Mouse (Mus musculus) myocyte (in vitro differentiated cells): ENCODE results near the gene Pja2. TPM values are rescaled to one million over a fixed set of nuclear protein-coding genes. Genes with fewer than 3 reads are reported as not detected.

Source experiments
- H3K27me3 ChIP-seq: one replicate; pipeline ENCODE4 v1.6.1; 2011; ENCODE audit not compliant: control insufficient read depth, insufficient read depth, insufficient read length
- H3K36me3 ChIP-seq: one replicate; pipeline ENCODE4 v1.6.1; 2011; ENCODE audit not compliant: control insufficient read depth, insufficient read depth
- H3K4me2 ChIP-seq: one replicate; pipeline ENCODE4 v1.6.1; 2011; ENCODE audit warnings: low read depth, control low read depth
- H3K4me3 ChIP-seq: one replicate; pipeline ENCODE4 v1.5.1; 2011; ENCODE audit warnings: mild to moderate bottlenecking, control low read depth, moderate library complexity
- H3K79me2 ChIP-seq: one replicate; pipeline ENCODE4 v1.6.1; 2011; ENCODE audit not compliant: control insufficient read depth, insufficient read depth
- H3ac ChIP-seq: one replicate; pipeline ENCODE4 v1.6.1; 2011; ENCODE audit not compliant: control insufficient read depth, insufficient read length
- CEBPB ChIP-seq: IDR thresholded peaks from 2 replicates; pipeline ENCODE4 v1.6.1; 2011; ENCODE audit warnings: mild to moderate bottlenecking, moderate library complexity; ENCODE audit not compliant: poor library complexity, insufficient read depth, severe bottlenecking
- E2F4 ChIP-seq: IDR thresholded peaks from one replicate; pipeline ENCODE4 v1.6.1; 2011; ENCODE audit warnings: mild to moderate bottlenecking, control low read depth, moderate library complexity; ENCODE audit not compliant: insufficient read depth
- MAX ChIP-seq: IDR thresholded peaks from one replicate; pipeline ENCODE4 v1.6.1; 2011; ENCODE audit warnings: low read depth, mild to moderate bottlenecking, control low read depth
- MYOD1 ChIP-seq, 3 experiments: IDR thresholded peaks; one replicate each; pipeline ENCODE4 v1.6.1; 2011; ENCODE audit warnings: control low read depth in 2 of 3, low read depth in 2 of 3, mild to moderate bottlenecking in 2 of 3, moderate library complexity in 1 of 3; ENCODE audit not compliant: insufficient read length in 2 of 3, control insufficient read depth in 1 of 3
- MYOG ChIP-seq, 3 experiments: IDR thresholded peaks; one replicate each; pipeline ENCODE4 v1.6.1; 2011; ENCODE audit warnings: control low read depth in 2 of 3, low read depth in 2 of 3, mild to moderate bottlenecking in 2 of 3; ENCODE audit not compliant: insufficient read length in 2 of 3, control insufficient read depth in 1 of 3, insufficient read depth in 1 of 3
- POLR2A ChIP-seq: IDR thresholded peaks from one replicate; pipeline ENCODE4 v1.6.1; 2011; ENCODE audit warnings: low read depth, mild to moderate bottlenecking, control low read depth, moderate library complexity; ENCODE audit not compliant: insufficient read length
- POLR2AphosphoS2 ChIP-seq: IDR thresholded peaks from one replicate; pipeline ENCODE4 v1.6.1; 2011; ENCODE audit warnings: low read depth, control low read depth; ENCODE audit not compliant: insufficient read length
- REST ChIP-seq: IDR thresholded peaks from one replicate; pipeline ENCODE4 v1.6.1; 2011; ENCODE audit warnings: mild to moderate bottlenecking, control low read depth, moderate library complexity; ENCODE audit not compliant: insufficient read depth, insufficient read length
- SRF ChIP-seq: IDR thresholded peaks from one replicate; pipeline ENCODE4 v1.6.1; 2011; ENCODE audit warnings: low read depth; ENCODE audit not compliant: control insufficient read depth, insufficient read length
- TCF12 ChIP-seq: IDR thresholded peaks from one replicate; pipeline ENCODE4 v1.6.1; 2011; ENCODE audit warnings: mild to moderate bottlenecking, control low read depth; ENCODE audit not compliant: poor library complexity, insufficient read depth, severe bottlenecking
- TCF3 ChIP-seq: IDR thresholded peaks from one replicate; pipeline ENCODE4 v1.6.1; 2011; ENCODE audit warnings: low read depth, control low read depth; ENCODE audit not compliant: insufficient read length
- USF1 ChIP-seq: IDR thresholded peaks from one replicate; pipeline ENCODE4 v1.6.1; 2011; ENCODE audit warnings: low read depth, mild to moderate bottlenecking, control low read depth, moderate library complexity
- polyA plus RNA-seq: library from polyadenylated mRNA; unstranded; fragments of >200 nt; fragmentation: generic; extraction: Trizol; gene quantifications from one replicate; pipeline ENCODE4 v1.2.1, GENCODE M21; 2012; ENCODE audit warnings: missing spikeins

Gene Pja2
- polyA plus RNA-seq, 1 experiment = 30.3 TPM

GRCm38 (mm10) chr17:64276666-64277065, 55.0 kb downstream of the Pja2 start:
- Histone ChIP-seq H3K4me3 (no peak overlapping the region), H3K79me2 (no peaks in the 10 kb centered on the region), H3ac (no peak overlapping the region), H3K36me3 (peaks cover 14% of the 10 kb centered on the region), H3K4me2 (no peak overlapping the region), H3K27me3 (no peaks in the 10 kb centered on the region)
- TF ChIP-seq MYOD1 (IDR thresholded peaks at IDR 0.05; ENCODE audit: control insufficient read depth in 1 of 3, insufficient read length in 2 of 3, low read depth in 2 of 3) (no peak), MAX (no peak), POLR2A (no peak), SRF (no peak), USF1 (no peak), CEBPB (no peak), TCF12 (no peak), POLR2AphosphoS2 (no peak), MYOG (IDR thresholded peaks at IDR 0.05; ENCODE audit: control insufficient read depth in 1 of 3, insufficient read depth in 1 of 3, insufficient read length in 2 of 3, low read depth in 2 of 3) (no peak), E2F4 (no peak), REST (no peak), TCF3 (no peak)

GRCm38 (mm10) chr17:64275188-64275587, 56.5 kb downstream of the Pja2 start:
- Histone ChIP-seq H3K27me3 (no peaks in the 10 kb centered on the region), H3K4me2 (no peak overlapping the region), H3K4me3 (no peak overlapping the region), H3K36me3 (peaks cover 16% of the 10 kb centered on the region), H3ac (no peak overlapping the region), H3K79me2 (no peaks in the 10 kb centered on the region)
- TF ChIP-seq TCF3 (no peak), E2F4 (no peak), MYOD1 (IDR thresholded peaks at IDR 0.05; ENCODE audit: control insufficient read depth in 1 of 3, insufficient read length in 2 of 3, low read depth in 2 of 3) (no peak), POLR2AphosphoS2 (no peak), CEBPB (no peak), POLR2A (no peak), MAX (no peak), MYOG (IDR thresholded peaks at IDR 0.05; ENCODE audit: control insufficient read depth in 1 of 3, insufficient read depth in 1 of 3, insufficient read length in 2 of 3, low read depth in 2 of 3) (no peak), REST (no peak)

- TF ChIP-seq MYOG (IDR thresholded peaks at IDR 0.05; ENCODE audit: control insufficient read depth in 1 of 3, insufficient read depth in 1 of 3, insufficient read length in 2 of 3, low read depth in 2 of 3) = no peak
- Histone ChIP-seq H3K27me3 (no peaks in the 10 kb centered on the region), H3K4me2 (no peak overlapping the region), H3K36me3 (peaks cover 16% of the 10 kb centered on the region), H3K79me2 (no peaks in the 10 kb centered on the region), H3K4me3 (no peak overlapping the region), H3ac (no peak overlapping the region)
Measured at GRCm38 (mm10) chr17:64274341-64275105, 57.2 kb downstream of the Pja2 start.

- no peaks in the 10 kb centered on the region for H3K36me3 ChIP-seq
- no peak overlapping the region for H3K4me3 ChIP-seq
- no peaks in the 10 kb centered on the region for H3K27me3 ChIP-seq
- H3K4me2 ChIP-seq = no peak overlapping the region
- H3ac ChIP-seq = no peak overlapping the region
- TF ChIP-seq USF1 (no peak), SRF (no peak), E2F4 (no peak), MYOG (IDR thresholded peaks at IDR 0.05; ENCODE audit: control insufficient read depth in 1 of 3, insufficient read depth in 1 of 3, insufficient read length in 2 of 3, low read depth in 2 of 3) (no peak), REST (no peak)
- H3K79me2 ChIP-seq = no peaks in the 10 kb centered on the region
Measured at GRCm38 (mm10) chr17:64260571-64260970, 71.1 kb downstream of the Pja2 start.

GRCm38 (mm10) chr17:64248246-64248645, 83.5 kb downstream of the Pja2 start:
- no peak overlapping the region for H3K4me3 ChIP-seq
- no peaks in the 10 kb centered on the region for H3K79me2 ChIP-seq
- H3K36me3 ChIP-seq = no peaks in the 10 kb centered on the region
- no peaks in the 10 kb centered on the region for H3K27me3 ChIP-seq
- no peak overlapping the region for H3ac ChIP-seq
- TF ChIP-seq REST (no peak), POLR2AphosphoS2 (no peak)
- H3K4me2 ChIP-seq = no peak overlapping the region
